Mouse (Mus musculus) retina, postnatal 1 day (tissue): ENCODE data around the gene Med21.

Source experiments
- DNase-seq: peaks from one replicate; pipeline ENCODE4 v3.0.0-alpha.2; 2012

Med21 gene

DNA sequence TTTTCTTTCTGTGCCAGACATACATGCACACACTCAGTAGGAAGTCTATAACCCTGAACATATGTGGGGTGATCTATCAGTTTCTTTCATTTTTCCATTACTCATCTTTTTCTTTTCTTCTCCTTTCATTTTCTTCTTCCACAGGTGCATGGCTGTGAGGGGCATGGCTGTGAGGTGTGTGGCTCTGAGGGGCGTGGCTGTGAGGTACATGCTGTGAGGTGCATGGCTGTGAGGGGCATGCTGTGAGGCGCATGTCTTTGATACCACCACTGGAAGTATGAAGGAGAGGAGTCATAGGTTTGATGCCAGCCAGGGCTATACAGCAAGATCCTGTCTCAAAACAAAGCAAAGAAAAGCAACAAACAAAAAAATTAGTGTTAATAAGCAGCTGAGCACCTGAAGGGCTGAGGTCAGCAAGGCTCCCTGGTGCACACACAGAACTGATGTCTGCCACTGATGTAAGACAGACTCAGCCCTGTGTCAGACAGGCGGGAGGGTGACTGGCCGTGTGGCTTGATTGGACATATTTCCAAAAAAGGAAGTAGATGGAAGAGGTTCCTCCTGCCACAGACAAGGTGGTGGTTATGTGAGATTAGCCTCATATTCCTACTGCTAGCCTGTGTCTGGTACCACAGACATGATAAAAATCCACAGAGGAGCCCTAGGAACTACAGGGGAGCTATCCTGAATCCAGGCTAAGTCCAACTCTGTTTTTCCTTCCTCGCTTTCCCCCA is 44.3 kb downstream of the Med21 start:
- DNase-seq = no peak

DNA sequence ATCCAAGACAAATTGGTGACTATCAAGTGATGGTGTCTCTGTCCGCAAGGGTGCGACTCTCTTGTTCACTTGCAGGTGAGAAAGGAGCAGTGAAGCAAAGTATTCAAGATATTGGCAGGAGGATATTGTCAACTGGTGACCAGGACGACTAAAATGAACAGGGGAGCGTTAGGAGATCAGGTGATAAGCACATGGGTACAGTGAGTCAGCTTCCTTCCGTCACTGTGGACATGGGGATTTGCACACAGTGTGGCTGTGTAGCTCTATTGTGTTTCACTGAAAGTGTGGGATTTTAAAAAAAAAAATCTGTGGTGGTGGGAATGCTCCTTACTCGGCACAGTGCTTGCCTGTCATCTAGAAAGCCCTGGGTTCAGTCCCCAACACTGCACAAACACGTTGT is 45.7 kb downstream of the Med21 start:
- no peak for DNase-seq

- no peak for DNase-seq
These were observed 46.5 kb downstream of the Med21 start for GRCm38 (mm10) chr6:146688861-146689260.

DNA sequence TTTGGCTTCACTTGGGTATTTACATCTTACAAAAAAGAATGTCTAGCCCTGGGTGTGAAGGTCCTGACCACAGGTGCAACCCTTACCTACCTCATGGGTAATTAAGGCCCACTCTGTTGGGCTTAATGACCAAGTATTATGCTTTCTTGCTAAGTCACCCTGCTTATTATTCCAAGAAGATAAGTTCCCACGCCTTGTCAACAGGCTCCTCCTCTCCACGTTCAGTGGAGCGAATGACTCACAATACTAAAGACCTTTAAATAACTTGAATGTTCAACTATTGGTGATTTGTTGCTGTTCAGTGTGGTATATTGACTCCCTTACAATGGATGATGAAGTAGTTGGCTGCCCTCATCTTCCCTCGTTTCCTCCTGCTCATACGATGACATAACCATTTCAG is 55.4 kb downstream of the Med21 start:
- no peak for DNase-seq

DNA sequence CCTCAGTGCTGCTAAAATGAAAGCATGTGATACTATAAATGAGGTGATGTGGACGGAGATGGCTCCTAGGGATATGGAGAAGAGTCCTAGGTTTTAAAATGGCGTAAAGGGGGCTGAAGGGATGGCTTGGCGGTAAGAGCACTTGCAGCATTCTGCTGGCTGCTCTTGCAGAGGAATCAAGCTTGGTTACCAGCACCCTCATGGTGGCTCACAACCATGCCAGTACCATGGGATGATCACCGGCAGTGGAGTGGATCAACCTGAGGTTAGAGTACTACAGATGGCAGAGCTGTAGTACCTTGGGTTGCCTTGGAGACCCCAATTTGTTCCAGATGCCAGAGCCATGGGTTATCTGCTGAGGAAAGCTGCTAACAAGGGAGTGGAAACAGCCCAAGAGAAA is 56.0 kb downstream of the Med21 start:
- DNase-seq = no peak
